Mouse (Mus musculus) heart, adult 11 months (tissue): ENCODE results near the gene Cobl.

ENCODE experiments used
- DNase-seq: peaks from one replicate; pipeline ENCODE4 v3.0.0; 2022

The Cobl gene

GRCm38 (mm10) chr11:12299701-12300446 lies 164.9 kb downstream of the Cobl start:
- DNase-seq = peak; percentile 90

- DNase-seq = no peak
These were observed 173.2 kb downstream of the Cobl start for GRCm38 (mm10) chr11:12291654-12291935.

- peak; percentile 92 for DNase-seq
These were observed 173.7 kb downstream of the Cobl start for GRCm38 (mm10) chr11:12290911-12291653.

- no peak for DNase-seq
These were observed 179.3 kb downstream of the Cobl start for GRCm38 (mm10) chr11:12285319-12286021.

- peak; percentile 89 for DNase-seq
These were observed 184.0 kb downstream of the Cobl start for GRCm38 (mm10) chr11:12280711-12281110.

- DNase-seq = no peak
These were observed 190.5 kb downstream of the Cobl start for GRCm38 (mm10) chr11:12274276-12274675.

- DNase-seq = no peak
These were observed 191.0 kb downstream of the Cobl start for GRCm38 (mm10) chr11:12273726-12274125.

GRCm38 (mm10) chr11:12258411-12258810 lies 206.3 kb downstream of the Cobl start:
- DNase-seq = no peak

GRCm38 (mm10) chr11:12257324-12258118 lies 207.2 kb downstream of the Cobl start:
- no peak for DNase-seq

- no peak for DNase-seq
These were observed 219.3 kb downstream of the Cobl start for GRCm38 (mm10) chr11:12245327-12245915.

- DNase-seq = no peak
These were observed 228.4 kb downstream of the Cobl start for GRCm38 (mm10) chr11:12236341-12236740.

- DNase-seq = peak; percentile 71
These were observed 229.9 kb downstream of the Cobl start for GRCm38 (mm10) chr11:12234876-12235275.

GRCm38 (mm10) chr11:12234126-12234525 lies 230.6 kb downstream of the Cobl start:
- DNase-seq = peak; percentile 55

GRCm38 (mm10) chr11:12232743-12233125 lies 232.0 kb downstream of the Cobl start:
- peak; percentile 42 for DNase-seq

- peak; percentile 79 for DNase-seq
These were observed 232.6 kb downstream of the Cobl start for GRCm38 (mm10) chr11:12232041-12232742.

- DNase-seq = peak; percentile 96
These were observed 233.2 kb downstream of the Cobl start for GRCm38 (mm10) chr11:12231481-12232035.

GRCm38 (mm10) chr11:12229411-12229810 lies 235.3 kb downstream of the Cobl start:
- DNase-seq = peak; percentile 92

GRCm38 (mm10) chr11:12227343-12227742 lies 237.4 kb downstream of the Cobl start:
- peak; percentile 73 for DNase-seq

- peak; percentile 40 for DNase-seq
These were observed 244.9 kb downstream of the Cobl start for GRCm38 (mm10) chr11:12219594-12220530.

- peak; percentile 42 for DNase-seq
These were observed 247.9 kb downstream of the Cobl start for GRCm38 (mm10) chr11:12216897-12217296.
